27 mouse cellular contexts compared by ENCODE assay signal in the genomic region with DNA sequence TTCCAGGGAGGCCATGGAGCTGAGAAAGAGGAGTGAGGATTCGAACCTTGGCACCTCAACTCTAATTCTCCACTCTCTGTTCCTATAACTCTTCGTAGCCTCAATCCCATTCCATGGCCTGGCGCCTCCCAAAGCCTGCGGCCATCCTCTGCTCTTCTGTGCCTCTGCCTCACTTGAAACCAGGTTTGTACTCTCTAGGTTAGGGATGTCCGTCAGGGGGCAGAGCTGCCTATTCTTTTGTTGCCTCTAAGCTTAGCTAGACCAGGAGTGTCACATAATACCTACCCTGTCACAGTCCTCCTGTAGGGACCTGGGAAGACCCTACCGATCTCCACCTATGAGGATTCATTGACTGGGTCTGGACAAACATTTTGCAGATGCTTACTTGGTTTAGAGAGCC. TPM values are rescaled to one million over a fixed set of nuclear protein-coding genes. Genes with fewer than 3 reads are reported as not detected.
A peak's percentile ranks its signal among the peaks of the same experiment; 100 is the strongest.
DNase-seq lines count a peak whose midpoint lies in the region; ATAC-seq lines count a peak whose summit lies in the region.
"Had no signal": no experiment of that assay in that cellular context is flagged by ENCODE, and none has a peak within 500 bp of the region (broad histone marks: within the 10 kb centered on the region; RNA-seq: fewer than 3 reads in every experiment).

No protein-coding gene starts in this region.

- no peak for DNase-seq in heart, embryonic 10.5 days (ENCODE audit: low spot score)
- no peak for DNase-seq in heart, postnatal 10 days
- DNase-seq in heart, postnatal 4 days: no peak
- DNase-seq in gastrocnemius, adult 18-20 months (ENCODE audit: low spot score): no peak
- DNase-seq in forebrain, embryonic 14.5 days (ENCODE audit: low spot score): no peak
- DNase-seq: adrenal gland, postnatal 25 days; cerebellum, adult 11-12 months; cerebellum, postnatal 10 days; gastrocnemius, postnatal 36 days; kidney, adult 9 months; kidney, postnatal 25 days; layer of hippocampus, postnatal 36 days; lung, adult 18-20 months; lung, postnatal 10 days; thymus, adult 2 months; thymus, postnatal 4 days had no signal

- peak overlapping the region; percentile 82; the same call in 1 of the 2 replicates for H3K27ac ChIP-seq in heart, embryonic 10.5 days
- H3K27ac ChIP-seq in heart, embryonic 16.5 days (ENCODE audit: low read length): peak overlapping the region; percentile 69; the same call in 1 of the 2 replicates
- H3K27ac ChIP-seq in liver, embryonic 15.5 days (replicated peaks): peak overlapping the region; percentile 98
- no peak overlapping the region for H3K27ac ChIP-seq in forebrain, embryonic 14.5 days (ENCODE audit: low read depth, low read length)
- H3K27ac ChIP-seq: embryonic facial prominence, embryonic 12.5 days; layer of hippocampus, adult 2 months; midbrain, embryonic 10.5 days; stomach, postnatal 0 days had no signal

- ATAC-seq in heart, embryonic 16.5 days (replicated peaks; ENCODE audit: extremely low read depth, insufficient read depth, low FRiP score): no peak
- ATAC-seq in liver, embryonic 15.5 days (ENCODE audit: insufficient read depth): no peak
- ATAC-seq in forebrain, embryonic 14.5 days: no peak
- ATAC-seq: forebrain, embryonic 16.5 days; hindbrain, embryonic 16.5 days had no signal

- intact Hi-C loops in heart, postnatal 10 days (cut with DNase I): no loop called here

- H3K36me3 ChIP-seq in heart, embryonic 10.5 days: peaks cover 16% of the 10 kb centered on the region
- no peaks in the 10 kb centered on the region; the same call in 1 of the 2 replicates for H3K36me3 ChIP-seq in heart, embryonic 16.5 days (ENCODE audit: control insufficient read depth, insufficient read depth)
- peaks cover 79% of the 10 kb centered on the region for H3K36me3 ChIP-seq in erythroblast, embryonic 14.5 days (ENCODE audit: control insufficient read depth)
- peaks cover 35% of the 10 kb centered on the region for H3K36me3 ChIP-seq in liver, embryonic 15.5 days (replicated peaks)
- no peaks in the 10 kb centered on the region for H3K36me3 ChIP-seq in forebrain, embryonic 14.5 days (ENCODE audit: control insufficient read depth, insufficient read depth, low read length)
- H3K36me3 ChIP-seq: embryonic facial prominence, embryonic 12.5 days had no signal

- WGBS in heart, embryonic 10.5 days: 73% methylated on average over 6 of the region's 6 CpGs
- 85% methylated on average over 6 of the region's 6 CpGs for WGBS in heart, embryonic 16.5 days
- whole genome bisulfite sequencing in liver, embryonic 15.5 days (ENCODE audit: insufficient replicate concordance): 67% methylated on average over 6 of the region's 6 CpGs
- 74% methylated on average over 6 of the region's 6 CpGs for WGBS in forebrain, embryonic 14.5 days

- H3K4me1 ChIP-seq in heart, embryonic 10.5 days: peaks cover 23% of the 10 kb centered on the region
- H3K4me1 ChIP-seq in heart, embryonic 16.5 days (ENCODE audit: control insufficient read depth, insufficient read depth, low read length): peaks cover 15% of the 10 kb centered on the region
- H3K4me1 ChIP-seq in erythroblast, embryonic 14.5 days (ENCODE audit: control insufficient read depth): peaks cover 92% of the 10 kb centered on the region
- peaks cover 73% of the 10 kb centered on the region for H3K4me1 ChIP-seq in liver, embryonic 15.5 days (replicated peaks)
- H3K4me1 ChIP-seq in forebrain, embryonic 14.5 days (ENCODE audit: control insufficient read depth, insufficient read depth, low read length): peaks cover 8% of the 10 kb centered on the region

- H3K4me2 ChIP-seq in heart, embryonic 16.5 days (ENCODE audit: low read depth, low read length): no peak overlapping the region
- peak overlapping the region; percentile 79 for H3K4me2 ChIP-seq in liver, embryonic 15.5 days
- H3K4me2 ChIP-seq in forebrain, embryonic 14.5 days (ENCODE audit: low read length): no peak overlapping the region
- H3K4me2 ChIP-seq: embryonic facial prominence, embryonic 12.5 days had no signal

- 0 out of 2 replicates have a peak, but pooled peaks cover 6% of the 10 kb centered on the region for H3K27me3 ChIP-seq in heart, embryonic 10.5 days (ENCODE audit: insufficient read depth, poor library complexity, severe bottlenecking)
- no peaks in the 10 kb centered on the region for H3K27me3 ChIP-seq in heart, embryonic 16.5 days (ENCODE audit: control insufficient read depth, insufficient read depth, low read length)
- peaks cover 29% of the 10 kb centered on the region for H3K27me3 ChIP-seq in erythroblast, embryonic 14.5 days (ENCODE audit: control insufficient read depth)
- H3K27me3 ChIP-seq in liver, embryonic 15.5 days: peaks cover 24% of the 10 kb centered on the region
- no peaks in the 10 kb centered on the region for H3K27me3 ChIP-seq in forebrain, embryonic 14.5 days (replicated peaks; ENCODE audit: control insufficient read depth, insufficient read depth, low read length)
- H3K27me3 ChIP-seq: embryonic facial prominence, embryonic 12.5 days had no signal

- no peak overlapping the region for H3K9ac ChIP-seq in heart, embryonic 16.5 days (ENCODE audit: low read length)
- H3K9ac ChIP-seq in liver, embryonic 15.5 days: peak overlapping the region; percentile 66
- H3K9ac ChIP-seq in forebrain, embryonic 14.5 days (ENCODE audit: low read length): no peak overlapping the region
- H3K9ac ChIP-seq: embryonic facial prominence, embryonic 12.5 days had no signal

- peaks cover 2% of the 10 kb centered on the region; the same call in 1 of the 2 replicates for H3K9me3 ChIP-seq in heart, embryonic 10.5 days
- no peaks in the 10 kb centered on the region for H3K9me3 ChIP-seq in heart, embryonic 16.5 days (replicated peaks; ENCODE audit: control insufficient read depth, low read length)
- H3K9me3 ChIP-seq in erythroblast, embryonic 14.5 days (ENCODE audit: control insufficient read depth, low read length): peaks cover 21% of the 10 kb centered on the region
- H3K9me3 ChIP-seq in liver, embryonic 15.5 days (replicated peaks): no peaks in the 10 kb centered on the region
- no peaks in the 10 kb centered on the region for H3K9me3 ChIP-seq in forebrain, embryonic 14.5 days (replicated peaks; ENCODE audit: control insufficient read depth, low read length)
- H3K9me3 ChIP-seq: embryonic facial prominence, embryonic 12.5 days; midbrain, embryonic 10.5 days had no signal

- no peak overlapping the region for H3K4me3 ChIP-seq in heart, embryonic 10.5 days
- H3K4me3 ChIP-seq in heart, embryonic 16.5 days (ENCODE audit: low read length): no peak overlapping the region
- H3K4me3 ChIP-seq in erythroblast, embryonic 14.5 days (replicated peaks): peak overlapping the region; percentile 55
- H3K4me3 ChIP-seq in liver, embryonic 15.5 days (replicated peaks): peak overlapping the region; percentile 43; the same call in 1 of the 2 replicates
- no peak overlapping the region for H3K4me3 ChIP-seq in forebrain, embryonic 14.5 days (ENCODE audit: low read depth, low read length)
- H3K4me3 ChIP-seq: embryonic facial prominence, embryonic 12.5 days; layer of hippocampus, adult 2 months; midbrain, embryonic 10.5 days had no signal

RNA-seq across cellular contexts. Expression of a gene that starts 9.8 kb away (rescaled TPM):
- polyA plus RNA-seq in heart, embryonic 10.5 days (2016; fragmentation: Nextera tagmentation; extraction: Ambion mirVana): 0.18 and 0.19 TPM in 2 replicates
- total RNA-seq in heart, postnatal 10 days (2021): under 1 TPM in 1 of 2 experiments, not detected in 1; 0.14 TPM
- 0.21 and 0.24 TPM in 2 replicates for polyA plus RNA-seq in heart, embryonic 16.5 days (2015; fragmentation: Nextera tagmentation; extraction: Ambion mirVana)
- under 1 TPM; 0.14 TPM for total RNA-seq in heart, postnatal 4 days (2021)
- 0.08 and 0.09 TPM in 2 replicates for polyA plus RNA-seq in erythroblast, embryonic 14.5 days (2012)
- polyA plus RNA-seq in liver, embryonic 15.5 days (2015; fragmentation: Nextera tagmentation; extraction: Ambion mirVana): 0.40 and 0.56 TPM in 2 replicates
- total RNA-seq in gastrocnemius, adult 18-20 months (2021): 100 to 1,000 TPM; 104 to 119 TPM
- polyA plus RNA-seq in forebrain, embryonic 14.5 days (2014; fragmentation: Nextera tagmentation; extraction: Ambion mirVana): not detected in 2 replicates
- total RNA-seq: adrenal gland, postnatal 25 days; layer of hippocampus, adult 2 months; layer of hippocampus, postnatal 36 days; left cerebral cortex, postnatal 10 days had no signal
- polyA plus RNA-seq: cortical plate, adult 2 months; forebrain, embryonic 16.5 days; hindbrain, embryonic 16.5 days; midbrain, embryonic 10.5 days; stomach, postnatal 0 days had no signal

RNA-seq across cellular contexts. Expression of a gene that starts 14.0 kb away (rescaled TPM):
- polyA plus RNA-seq in heart, embryonic 10.5 days (2016; fragmentation: Nextera tagmentation; extraction: Ambion mirVana): 51.3 and 65.3 TPM in 2 replicates
- 10 to 100 TPM; 22.3 to 36.8 TPM for total RNA-seq in heart, postnatal 10 days (2021)
- polyA plus RNA-seq in heart, embryonic 16.5 days (2015; fragmentation: Nextera tagmentation; extraction: Ambion mirVana): 102 and 110 TPM in 2 replicates
- total RNA-seq in heart, postnatal 4 days (2021): 10 to 100 TPM; 23.1 to 51.0 TPM
- polyA plus RNA-seq in erythroblast, embryonic 14.5 days (2012): 9.9 and 22.9 TPM in 2 replicates
- polyA plus RNA-seq in liver, embryonic 15.5 days (2015; fragmentation: Nextera tagmentation; extraction: Ambion mirVana): 533 and 556 TPM in 2 replicates
- total RNA-seq in gastrocnemius, adult 18-20 months (2021): 1 to 10 TPM; 2.9 to 3.7 TPM
- polyA plus RNA-seq in forebrain, embryonic 14.5 days (2014; fragmentation: Nextera tagmentation; extraction: Ambion mirVana): 21.8 and 23.7 TPM in 2 replicates

RNA-seq across cellular contexts. Expression of a gene that starts 14.1 kb away (rescaled TPM):
- 82.9 and 92.9 TPM in 2 replicates for polyA plus RNA-seq in heart, embryonic 10.5 days (2016; fragmentation: Nextera tagmentation; extraction: Ambion mirVana)
- total RNA-seq in heart, postnatal 10 days (2021): 100 to 1,000 TPM; 122 to 124 TPM
- polyA plus RNA-seq in heart, embryonic 16.5 days (2015; fragmentation: Nextera tagmentation; extraction: Ambion mirVana): 92.9 and 97.9 TPM in 2 replicates
- 100 to 1,000 TPM; 107 to 126 TPM for total RNA-seq in heart, postnatal 4 days (2021)
- 0.90 and 0.99 TPM in 2 replicates for polyA plus RNA-seq in erythroblast, embryonic 14.5 days (2012)
- 33.3 and 37.0 TPM in 2 replicates for polyA plus RNA-seq in liver, embryonic 15.5 days (2015; fragmentation: Nextera tagmentation; extraction: Ambion mirVana)
- total RNA-seq in gastrocnemius, adult 18-20 months (2021): 10 to 100 TPM; 38.2 to 57.8 TPM
- 70.2 and 90.7 TPM in 2 replicates for polyA plus RNA-seq in forebrain, embryonic 14.5 days (2014; fragmentation: Nextera tagmentation; extraction: Ambion mirVana)

RNA-seq across cellular contexts. Expression of a gene that starts 26.0 kb away (rescaled TPM):
- polyA plus RNA-seq in heart, embryonic 10.5 days (2016; fragmentation: Nextera tagmentation; extraction: Ambion mirVana): 38.9 and 41.0 TPM in 2 replicates
- total RNA-seq in heart, postnatal 10 days (2021): 1 to 10 TPM; 2.2 to 3.4 TPM
- polyA plus RNA-seq in heart, embryonic 16.5 days (2015; fragmentation: Nextera tagmentation; extraction: Ambion mirVana): 8.0 and 8.7 TPM in 2 replicates
- total RNA-seq in heart, postnatal 4 days (2021): 1 to 10 TPM; 2.1 to 2.7 TPM
- polyA plus RNA-seq in erythroblast, embryonic 14.5 days (2012): 20.3 and 29.2 TPM in 2 replicates
- polyA plus RNA-seq in liver, embryonic 15.5 days (2015; fragmentation: Nextera tagmentation; extraction: Ambion mirVana): 190 and 203 TPM in 2 replicates
- 10 to 100 TPM; 11.0 to 12.7 TPM for total RNA-seq in gastrocnemius, adult 18-20 months (2021)
- 3.4 and 4.0 TPM in 2 replicates for polyA plus RNA-seq in forebrain, embryonic 14.5 days (2014; fragmentation: Nextera tagmentation; extraction: Ambion mirVana)

RNA-seq across cellular contexts. Expression of a gene that starts 37.4 kb away (rescaled TPM):
- polyA plus RNA-seq in heart, embryonic 10.5 days (2016; fragmentation: Nextera tagmentation; extraction: Ambion mirVana): 22.0 and 28.5 TPM in 2 replicates
- 10 to 100 TPM; 59.2 to 60.4 TPM for total RNA-seq in heart, postnatal 10 days (2021)
- polyA plus RNA-seq in heart, embryonic 16.5 days (2015; fragmentation: Nextera tagmentation; extraction: Ambion mirVana): 44.6 and 51.2 TPM in 2 replicates
- 10 to 100 TPM; 27.2 to 30.0 TPM for total RNA-seq in heart, postnatal 4 days (2021)
- polyA plus RNA-seq in erythroblast, embryonic 14.5 days (2012): not detected in 2 replicates
- 84.2 and 102 TPM in 2 replicates for polyA plus RNA-seq in liver, embryonic 15.5 days (2015; fragmentation: Nextera tagmentation; extraction: Ambion mirVana)
- 10 to 100 TPM; 50.8 to 72.0 TPM for total RNA-seq in gastrocnemius, adult 18-20 months (2021)
- polyA plus RNA-seq in forebrain, embryonic 14.5 days (2014; fragmentation: Nextera tagmentation; extraction: Ambion mirVana): 32.1 and 32.7 TPM in 2 replicates

Comparison
In these comparisons a context has a peak if more than half of its experiments do, and no peak if none do; other contexts are left out.
1. H3K4me3 ChIP-seq: peak in erythroblast, embryonic 14.5 days (single experiment) and liver, embryonic 15.5 days (single experiment); none in heart, embryonic 10.5 days (single experiment), heart, embryonic 16.5 days (single experiment) and forebrain, embryonic 14.5 days (single experiment).
2. RNA of a gene that starts 14.1 kb away (polyA plus RNA-seq): 92.9 to 97.9 TPM in heart, embryonic 16.5 days, 70.2 to 90.7 TPM in forebrain, embryonic 14.5 days, 82.9 to 92.9 TPM in heart, embryonic 10.5 days and 33.3 to 37.0 TPM in liver, embryonic 15.5 days; 0.90 to 0.99 TPM in erythroblast, embryonic 14.5 days; every median in the first group is over 10 times any median in the second.